Mouse (Mus musculus) hindbrain, embryonic 10.5 days (tissue): ENCODE results near the gene Dnajb6. TPM values are rescaled to one million over a fixed set of nuclear protein-coding genes. Genes with fewer than 3 reads are reported as not detected.
"Not testable (repeated sequence)": the region's sequence is repeated elsewhere in the genome, so short reads cannot be mapped to it uniquely, and the experiment has no call there.

Experiments used
- DNase-seq: peaks from one replicate; pipeline ENCODE4 v3.0.0-alpha.2; 2017; ENCODE audit warnings: low spot score
- H3K27ac ChIP-seq: fragments of 300-500 bp; sonication (generic); 2 replicates; pipeline ENCODE4 v1.5.1; 2016; ENCODE audit warnings: mild to moderate bottlenecking, moderate library complexity
- H3K27me3 ChIP-seq: fragments of 300-500 bp; sonication (generic); 2 replicates; pipeline ENCODE4 v1.6.1; 2016; ENCODE audit warnings: mild to moderate bottlenecking; ENCODE audit not compliant: poor library complexity, insufficient read depth, severe bottlenecking
- H3K36me3 ChIP-seq: fragments of 300-500 bp; sonication (generic); 2 replicates; pipeline ENCODE4 v1.6.1; 2016; ENCODE audit warnings: mild to moderate bottlenecking, moderate library complexity
- H3K4me1 ChIP-seq: fragments of 300-500 bp; sonication (generic); replicated peaks from 2 replicates; pipeline ENCODE4 v1.6.1; 2016; ENCODE audit warnings: mild to moderate bottlenecking
- H3K4me3 ChIP-seq: fragments of 300-500 bp; sonication (generic); 2 replicates; pipeline ENCODE4 v1.5.1; 2016; ENCODE audit warnings: mild to moderate bottlenecking, moderate library complexity
- H3K9me3 ChIP-seq: fragments of 300-500 bp; sonication (generic); 2 replicates; pipeline ENCODE4 v1.6.1; 2016; ENCODE audit warnings: mild to moderate bottlenecking, moderate library complexity
- WGBS: fragments of 180-500 bp; shearing (Covaris S2); methylation state at CpG from one replicate; pipeline ENCODE4 v1.1.7; 2016; 5-methylcytosine and 5-hydroxymethylcytosine counted together
- polyA plus RNA-seq: library from polyadenylated mRNA; unstranded; fragments of >200 nt; fragmentation: Nextera tagmentation; extraction: Ambion mirVana; gene quantifications from 2 replicates; pipeline ENCODE4 v1.2.1, GENCODE M21; 2016

Dnajb6 gene
- 167 and 173 TPM in 2 replicates for polyA plus RNA-seq

- H3K9me3 ChIP-seq: no peaks in the 10 kb centered on the region
- no peaks in the 10 kb centered on the region for H3K36me3 ChIP-seq
- no peaks in the 10 kb centered on the region for H3K27me3 ChIP-seq
- peaks cover 30% of the 10 kb centered on the region for H3K4me1 ChIP-seq
- peak within 1 kb of the TSS; percentile 94 for H3K27ac ChIP-seq
- under 1% methylated on average over 46 of the region's 46 CpGs for WGBS
- peak; percentile 96 for DNase-seq
- H3K4me3 ChIP-seq: peak within 1 kb of the TSS; percentile 96
Observed at GRCm38 (mm10) chr5:29735557-29736061, at the start of gene Dnajb6, which contains the start of gene Gm5129. Dnajb6 (plus strand) TSS chr5:29735688. Gm5129 (minus strand) TSS chr5:29735936.

- no peak overlapping the region for H3K4me3 ChIP-seq
- no peaks in the 10 kb centered on the region for H3K36me3 ChIP-seq
- no peaks in the 10 kb centered on the region for H3K4me1 ChIP-seq
- 55% methylated on average over 3 of the region's 3 CpGs for WGBS
- DNase-seq: peak; percentile 43
- H3K27ac ChIP-seq: no peak overlapping the region
- H3K27me3 ChIP-seq: no peaks in the 10 kb centered on the region
- no peaks in the 10 kb centered on the region for H3K9me3 ChIP-seq
Observed at GRCm38 (mm10) chr5:29687671-29688070, 47.8 kb upstream of the Dnajb6 start.

- Histone ChIP-seq H3K27ac (no peak overlapping the region), H3K27me3 (no peaks in the 10 kb centered on the region), H3K4me3 (no peak overlapping the region), H3K4me1 (no peaks in the 10 kb centered on the region), H3K36me3 (no peaks in the 10 kb centered on the region), H3K9me3 (no peaks in the 10 kb centered on the region)
- DNase-seq: no peak
- 69% methylated on average over 7 of the region's 7 CpGs for WGBS
Observed at GRCm38 (mm10) chr5:29688352-29688751, 47.1 kb upstream of the Dnajb6 start.

- no peak overlapping the region for H3K4me3 ChIP-seq
- H3K27ac ChIP-seq: no peak overlapping the region
- H3K9me3 ChIP-seq: no peaks in the 10 kb centered on the region
- no peaks in the 10 kb centered on the region for H3K36me3 ChIP-seq
- 90% methylated on average over 4 of the region's 4 CpGs for WGBS
- H3K4me1 ChIP-seq: no peaks in the 10 kb centered on the region
- no peaks in the 10 kb centered on the region for H3K27me3 ChIP-seq
- DNase-seq: no peak
Observed at GRCm38 (mm10) chr5:29698493-29698892, 37.0 kb upstream of the Dnajb6 start.

- no peak overlapping the region for H3K4me3 ChIP-seq
- H3K27me3 ChIP-seq: no peaks in the 10 kb centered on the region
- no peaks in the 10 kb centered on the region for H3K4me1 ChIP-seq
- WGBS: 83% methylated on average over 2 of the region's 2 CpGs
- H3K9me3 ChIP-seq: no peaks in the 10 kb centered on the region
- H3K27ac ChIP-seq: no peak overlapping the region
- no peaks in the 10 kb centered on the region for H3K36me3 ChIP-seq
- no peak for DNase-seq
Observed at GRCm38 (mm10) chr5:29699520-29700202, 35.8 kb upstream of the Dnajb6 start.

- DNase-seq: no peak
- WGBS: 88% methylated on average over 4 of the region's 4 CpGs
- H3K9me3 ChIP-seq: no peaks in the 10 kb centered on the region
- H3K36me3 ChIP-seq: no peaks in the 10 kb centered on the region
- no peaks in the 10 kb centered on the region for H3K4me1 ChIP-seq
- no peaks in the 10 kb centered on the region for H3K27me3 ChIP-seq
- no peak overlapping the region for H3K4me3 ChIP-seq
- no peak overlapping the region for H3K27ac ChIP-seq
Observed at GRCm38 (mm10) chr5:29707241-29707640, 28.2 kb upstream of the Dnajb6 start.

- no peak for DNase-seq
- no peaks in the 10 kb centered on the region for H3K27me3 ChIP-seq
- no peak overlapping the region for H3K4me3 ChIP-seq
- 34% methylated on average over 5 of the region's 5 CpGs for WGBS
- no peaks in the 10 kb centered on the region for H3K9me3 ChIP-seq
- no peaks in the 10 kb centered on the region for H3K4me1 ChIP-seq
- H3K27ac ChIP-seq: no peak overlapping the region
- no peaks in the 10 kb centered on the region for H3K36me3 ChIP-seq
Observed at GRCm38 (mm10) chr5:29708258-29708657, 27.2 kb upstream of the Dnajb6 start.

- no peak overlapping the region for H3K27ac ChIP-seq
- no peaks in the 10 kb centered on the region for H3K36me3 ChIP-seq
- H3K4me3 ChIP-seq: no peak overlapping the region
- DNase-seq: no peak
- H3K27me3 ChIP-seq: no peaks in the 10 kb centered on the region
- H3K9me3 ChIP-seq: no peaks in the 10 kb centered on the region
- no peaks in the 10 kb centered on the region for H3K4me1 ChIP-seq
Observed at GRCm38 (mm10) chr5:29711631-29712030, 23.9 kb upstream of the Dnajb6 start.

- H3K4me3 ChIP-seq: no peak overlapping the region
- no peaks in the 10 kb centered on the region for H3K4me1 ChIP-seq
- H3K36me3 ChIP-seq: no peaks in the 10 kb centered on the region
- no peak overlapping the region for H3K27ac ChIP-seq
- DNase-seq: no peak
- H3K9me3 ChIP-seq: no peaks in the 10 kb centered on the region
- no peaks in the 10 kb centered on the region for H3K27me3 ChIP-seq
- 57% methylated on average over 1 of the region's 1 CpGs for WGBS
Observed at GRCm38 (mm10) chr5:29712906-29713305, 22.6 kb upstream of the Dnajb6 start.

- DNase-seq: no peak
- Histone ChIP-seq H3K27me3 (no peaks in the 10 kb centered on the region), H3K36me3 (no peaks in the 10 kb centered on the region), H3K9me3 (no peaks in the 10 kb centered on the region), H3K27ac (no peak overlapping the region), H3K4me1 (no peaks in the 10 kb centered on the region), H3K4me3 (no peak overlapping the region)
- WGBS: 12% methylated on average over 1 of the region's 1 CpGs
Observed at GRCm38 (mm10) chr5:29721159-29721558, 14.3 kb upstream of the Dnajb6 start.

- H3K4me1 ChIP-seq: no peaks in the 10 kb centered on the region
- H3K27me3 ChIP-seq: no peaks in the 10 kb centered on the region
- DNase-seq: no peak
- no peak overlapping the region for H3K4me3 ChIP-seq
- H3K9me3 ChIP-seq: no peaks in the 10 kb centered on the region
- WGBS: 92% methylated on average over 2 of the region's 2 CpGs
- no peaks in the 10 kb centered on the region for H3K36me3 ChIP-seq
- no peak overlapping the region for H3K27ac ChIP-seq
Observed at GRCm38 (mm10) chr5:29725369-29725768, 10.1 kb upstream of the Dnajb6 start.

- not testable (repeated sequence) for H3K27me3 ChIP-seq, H3K4me3 ChIP-seq, H3K36me3 ChIP-seq, H3K27ac ChIP-seq, DNase-seq, H3K4me1 ChIP-seq, H3K9me3 ChIP-seq
- WGBS: 78% methylated on average over 5 of the region's 5 CpGs
Observed at GRCm38 (mm10) chr5:29726070-29726469, 9.4 kb upstream of the Dnajb6 start.

- Histone ChIP-seq H3K36me3 (no peaks in the 10 kb centered on the region), H3K4me3 (peak overlapping the region; percentile 96), H3K9me3 (no peaks in the 10 kb centered on the region), H3K4me1 (peaks cover 30% of the 10 kb centered on the region), H3K27ac (peak overlapping the region; percentile 94), H3K27me3 (no peaks in the 10 kb centered on the region)
- DNase-seq: no peak
- 59% methylated on average over 6 of the region's 6 CpGs for WGBS
Observed at GRCm38 (mm10) chr5:29734831-29735510, 517 bp upstream of the Dnajb6 start.
